Mouse (Mus musculus) brain, embryonic 14.5 days (tissue): ENCODE results near the gene Insrr.

Experiments
- CTCF ChIP-seq: fragments of 200-500 bp; IDR thresholded peaks from 2 replicates; pipeline ENCODE4 v1.5.1; 2012; ENCODE audit warnings: inconsistent platforms, mild to moderate bottlenecking, moderate library complexity, borderline replicate concordance; ENCODE audit not compliant: insufficient read depth, insufficient read length; ENCODE audit errors: extremely low read depth
- POLR2A ChIP-seq: fragments of 200-500 bp; IDR thresholded peaks from 2 replicates; pipeline ENCODE4 v1.6.1; 2012; ENCODE audit warnings: mild to moderate bottlenecking, inconsistent platforms, borderline replicate concordance; ENCODE audit not compliant: poor library complexity, insufficient read depth, insufficient read length, severe bottlenecking; ENCODE audit errors: extremely low read depth

GRCm38 (mm10) chr3:87846650-87847110, 49.9 kb downstream of the Insrr start, which contains the start of gene Sh2d2a:
- TF ChIP-seq CTCF: no peak
- TF ChIP-seq POLR2A: no peak
